Mouse (Mus musculus): Measurements from ENCODE around the gene Ptcd1.
"Not testable (repeated sequence)": the region's sequence is repeated elsewhere in the genome, so short reads cannot be mapped to it uniquely, and the experiment has no call there.

Ptcd1 gene

DNA sequence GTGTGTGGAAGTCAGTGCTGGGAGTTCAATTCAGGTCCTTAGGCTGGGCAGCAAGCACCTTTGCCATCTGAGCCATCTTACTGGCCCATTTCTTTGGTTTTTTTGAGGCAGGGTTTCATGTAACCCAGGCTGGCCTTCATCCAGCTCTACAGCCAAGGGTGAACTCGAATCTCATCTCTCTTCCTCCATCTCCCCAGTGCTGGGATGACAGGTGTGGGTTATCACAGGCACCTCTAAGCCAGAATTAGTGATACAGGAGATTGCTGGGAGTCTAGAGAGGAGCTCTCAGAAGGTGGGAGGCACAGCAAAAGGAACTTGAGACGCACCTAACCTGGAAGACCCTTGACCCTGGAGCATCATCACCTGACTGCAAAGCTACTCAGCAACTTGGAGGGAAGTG, 53.5 kb downstream of the Ptcd1 start:
- no peak for DNase-seq

DNA sequence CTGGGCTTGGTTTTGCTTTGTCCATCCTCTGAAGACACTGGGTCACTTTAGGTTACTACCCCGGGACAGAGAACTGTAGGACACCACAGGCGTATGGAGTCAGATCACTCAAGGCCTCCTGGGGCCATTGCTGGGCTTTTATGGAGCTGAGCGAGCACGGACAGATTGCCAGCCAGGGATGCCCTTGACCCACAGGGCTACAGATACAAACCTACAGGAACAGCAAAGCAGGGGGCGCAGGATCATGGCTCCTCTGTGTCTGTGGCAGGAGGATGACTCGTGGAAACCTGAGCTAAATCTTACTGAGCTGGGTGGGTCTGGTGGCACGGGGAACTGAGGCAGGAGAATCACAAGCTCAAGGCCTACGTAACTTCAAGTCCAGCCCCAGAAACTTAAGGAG, 54.3 kb downstream of the Ptcd1 start:
- no peak for DNase-seq

DNA sequence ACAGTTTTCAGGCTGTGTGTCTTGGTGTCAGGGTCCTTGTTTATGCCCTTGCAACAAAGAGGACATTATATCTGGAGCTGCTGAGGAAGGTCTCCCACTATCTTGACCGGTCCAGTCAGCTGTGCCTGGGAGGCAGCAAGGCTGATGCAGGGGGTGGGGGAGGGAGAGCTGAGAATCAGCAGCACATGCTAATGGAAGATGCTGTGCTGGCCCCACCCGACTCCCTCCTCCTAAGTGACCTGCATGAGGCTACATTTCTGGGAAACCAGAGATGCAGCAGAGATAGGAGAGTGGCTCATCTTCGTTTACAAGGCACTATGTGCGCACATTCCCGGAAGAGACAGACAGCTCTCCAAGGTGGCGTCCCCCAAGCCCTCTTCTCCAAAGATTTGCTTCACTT, 56.5 kb downstream of the Ptcd1 start:
- DNase-seq, result no peak

DNA sequence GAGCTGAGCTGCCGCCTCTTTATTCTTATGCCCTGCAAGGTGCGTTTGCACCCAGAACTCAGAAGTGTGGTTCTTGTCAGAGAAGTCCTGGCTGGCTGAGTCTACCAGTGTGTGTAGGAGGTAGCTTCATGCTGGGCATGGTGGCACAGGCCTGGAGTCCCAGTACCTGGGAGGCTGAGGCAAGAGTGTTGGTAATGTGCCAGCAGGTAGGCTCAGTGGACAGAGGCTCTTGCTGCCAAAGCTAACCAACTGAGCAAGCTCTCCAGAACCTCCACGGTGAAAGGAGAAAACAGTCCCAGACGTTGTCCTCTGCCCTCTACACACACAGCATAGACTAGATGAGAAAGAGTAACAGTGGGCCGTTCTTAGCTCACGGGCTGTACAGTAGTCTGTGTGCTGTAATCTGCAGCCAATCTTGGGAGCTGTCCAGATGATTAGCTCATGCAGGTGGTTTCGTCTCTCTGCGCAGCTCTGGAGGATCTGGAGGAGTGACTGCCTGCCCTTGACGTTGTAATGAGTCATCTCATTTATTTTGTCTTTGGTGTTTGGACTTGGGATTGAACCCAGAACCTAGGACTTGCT, 61.1 kb downstream of the Ptcd1 start:
- no peak for DNase-seq

DNA sequence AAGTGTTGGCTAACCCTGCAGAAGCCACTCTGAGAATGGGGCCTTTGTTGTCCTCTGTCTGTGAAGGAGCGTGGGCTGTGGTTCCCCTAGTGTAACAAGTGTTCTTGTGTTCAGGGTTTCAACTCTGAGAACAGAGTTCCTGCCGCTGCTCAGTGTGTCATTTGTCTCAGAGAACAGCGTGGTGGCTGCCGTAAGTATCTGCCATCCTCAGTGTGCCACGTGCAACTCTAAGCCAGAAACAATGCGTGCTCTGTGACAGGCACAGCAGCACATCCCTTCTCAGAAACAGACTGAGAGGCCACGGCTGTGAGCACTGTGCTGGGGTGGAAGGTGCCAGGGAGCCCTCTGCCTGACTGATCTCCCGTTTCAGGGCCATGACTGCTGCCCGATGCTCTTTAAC, 62.6 kb downstream of the Ptcd1 start:
- no peak for DNase-seq

DNA sequence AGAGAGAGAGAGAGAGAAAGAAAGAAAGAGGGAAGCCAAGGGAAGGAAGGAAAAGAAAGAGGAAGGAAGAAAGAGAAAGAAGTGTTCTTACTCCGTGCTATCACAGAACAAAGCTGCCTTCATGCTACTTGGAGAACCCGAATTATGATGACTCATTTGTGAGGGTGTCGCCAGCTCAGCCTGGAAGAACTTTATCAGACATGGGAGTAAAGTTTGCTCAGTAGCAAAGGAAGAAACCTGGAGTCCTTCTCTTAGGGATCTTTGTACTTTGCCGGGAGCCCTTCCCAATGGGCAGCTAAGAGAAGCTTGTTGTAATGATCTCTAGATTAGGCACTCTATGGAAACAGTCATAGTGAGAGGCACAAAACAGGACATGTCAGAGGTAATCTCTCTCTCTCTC, 64.2 kb downstream of the Ptcd1 start:
- no peak for DNase-seq

DNA sequence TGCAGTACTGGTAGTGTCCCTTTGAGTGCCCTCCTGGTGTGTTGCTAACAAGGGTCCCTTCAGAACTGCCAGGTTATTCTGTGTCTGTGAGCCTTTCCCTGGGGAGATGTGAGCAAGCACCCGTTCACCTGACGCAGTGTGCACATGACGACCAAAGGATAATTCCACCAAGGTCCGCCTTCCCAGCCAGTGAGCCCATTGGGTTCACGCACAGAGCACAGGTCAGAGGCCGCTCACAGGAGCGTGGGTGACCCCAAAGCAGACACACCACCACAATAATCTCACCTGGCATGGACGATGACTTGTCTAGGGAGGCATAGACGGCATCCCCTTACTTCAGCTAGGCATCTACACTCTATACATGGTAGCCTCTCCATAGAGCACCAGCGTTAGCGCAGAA, 65.5 kb downstream of the Ptcd1 start:
- DNase-seq, result not testable (repeated sequence)

DNA sequence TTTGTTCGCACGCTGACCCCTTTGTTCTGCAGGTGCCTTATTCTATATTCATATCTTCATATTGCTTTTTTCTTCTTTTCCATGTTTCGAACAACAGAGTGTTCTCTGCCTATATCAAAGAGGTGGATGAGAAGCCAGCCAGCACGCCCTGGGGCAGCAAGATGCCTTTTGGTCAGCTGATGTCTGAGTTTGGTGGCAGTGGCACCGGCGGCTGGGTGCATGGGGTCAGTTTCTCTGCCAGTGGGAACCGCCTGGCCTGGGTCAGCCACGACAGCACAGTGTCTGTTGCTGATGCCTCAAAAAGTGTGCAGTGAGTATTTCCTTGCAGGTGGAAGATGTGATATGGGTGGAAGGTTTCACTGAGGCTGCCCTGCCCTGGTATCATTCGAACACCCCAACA, 65.9 kb downstream of the Ptcd1 start:
- DNase-seq, result no peak

DNA sequence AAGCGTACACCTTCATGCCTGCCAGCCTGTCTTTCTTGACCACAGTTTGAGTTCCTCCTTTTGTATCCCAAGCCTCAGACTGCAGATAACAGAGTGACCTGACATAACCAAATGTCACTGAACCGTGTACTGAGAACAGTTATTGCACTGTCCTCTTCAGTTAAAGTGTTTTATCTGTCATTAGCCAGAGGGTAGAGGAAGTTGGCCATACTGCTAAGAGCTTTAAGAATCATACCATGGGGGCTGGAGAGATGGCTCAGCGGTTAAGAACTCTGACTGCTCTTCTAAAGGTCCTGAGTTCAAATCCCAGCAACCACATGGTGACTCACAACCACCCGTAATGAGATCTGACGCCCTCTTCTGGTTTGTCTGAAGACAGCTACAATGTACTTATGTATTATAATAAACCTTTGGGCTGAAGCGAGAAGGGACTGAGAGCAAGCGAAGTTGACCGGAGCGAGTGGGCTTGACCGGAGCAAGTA, 68.5 kb downstream of the Ptcd1 start:
- DNase-seq, result no peak
